Mouse (Mus musculus): Measurements from ENCODE around the gene Mettl7a3. TPM values are rescaled to one million over a fixed set of nuclear protein-coding genes. Genes with fewer than 3 reads are reported as not detected.
"Not testable (repeated sequence)": the region's sequence is repeated elsewhere in the genome, so short reads cannot be mapped to it uniquely, and the experiment has no call there.

The Mettl7a3 gene
- total RNA-seq (2022): under 1 TPM in 3 of 4 experiments, not detected in 1; 0.17 to 0.43 (median 0.22) TPM

DNA sequence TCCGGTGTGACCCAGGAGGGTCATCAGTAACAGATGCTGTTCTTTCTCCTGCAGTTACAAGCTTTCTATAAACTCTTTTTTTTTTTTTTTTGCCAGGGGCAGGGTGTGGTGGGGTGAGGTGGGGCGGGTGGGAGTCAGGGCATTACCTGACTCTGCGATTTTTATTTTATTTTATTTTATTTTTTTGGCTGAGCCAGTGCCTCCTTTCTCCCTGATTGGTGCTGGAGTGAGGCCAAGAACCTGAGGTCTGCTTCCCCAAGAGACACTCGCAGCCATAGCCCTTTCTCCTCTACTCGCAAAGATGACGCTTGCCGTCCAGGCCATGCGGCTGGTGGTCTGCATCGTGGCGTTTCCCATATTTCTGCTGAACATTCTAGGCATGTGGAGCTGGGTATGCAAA, at the start of gene Mettl7a3:
TSS of gene Mettl7a3 (plus strand) at position 301 of the 400 bp plus-strand sequence.
- no peak for DNase-seq (ENCODE audit: low spot score in 2 of 2)

DNA sequence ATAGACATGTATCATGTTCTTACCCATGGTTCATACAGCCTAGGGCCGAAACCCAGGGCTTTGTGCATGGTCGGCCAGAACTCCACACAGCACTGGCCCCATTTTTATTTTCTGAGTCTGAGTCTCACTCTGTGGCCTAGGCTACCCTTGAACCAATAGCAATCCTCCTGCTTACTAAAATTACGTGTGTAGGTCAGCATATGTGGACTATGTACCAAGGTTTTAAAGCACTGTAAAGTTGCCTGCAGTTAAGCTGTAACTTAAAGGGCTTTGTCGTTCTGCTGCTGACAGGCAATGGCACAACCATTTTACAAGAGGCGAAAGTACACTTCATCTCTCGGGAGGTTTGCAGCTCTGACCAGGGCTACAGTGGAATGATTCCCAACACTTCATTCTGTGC, 45.7 kb upstream of the Mettl7a3 start:
- DNase-seq (ENCODE audit: low spot score in 2 of 2): no peak

DNA sequence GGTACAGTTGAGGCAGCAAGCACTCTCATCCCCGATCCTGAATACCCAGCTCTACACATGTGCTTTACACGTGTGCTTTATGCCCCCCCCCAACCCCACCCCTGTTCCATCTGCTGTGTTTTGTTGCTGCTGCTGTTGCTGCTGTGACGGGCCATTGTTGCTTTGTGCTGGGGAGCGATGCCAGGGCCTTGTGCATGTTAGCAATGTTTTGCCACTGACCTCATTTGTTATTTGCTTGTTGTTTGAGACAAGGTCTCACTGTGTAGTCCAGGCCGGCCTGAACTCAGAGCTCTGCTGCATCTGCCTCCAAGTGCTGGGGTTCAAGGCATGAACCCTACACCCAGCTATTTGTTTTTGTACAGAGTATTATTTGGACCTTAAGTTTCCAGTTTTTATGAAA, 43.9 kb upstream of the Mettl7a3 start:
- no peak for DNase-seq (ENCODE audit: low spot score in 2 of 2)

DNA sequence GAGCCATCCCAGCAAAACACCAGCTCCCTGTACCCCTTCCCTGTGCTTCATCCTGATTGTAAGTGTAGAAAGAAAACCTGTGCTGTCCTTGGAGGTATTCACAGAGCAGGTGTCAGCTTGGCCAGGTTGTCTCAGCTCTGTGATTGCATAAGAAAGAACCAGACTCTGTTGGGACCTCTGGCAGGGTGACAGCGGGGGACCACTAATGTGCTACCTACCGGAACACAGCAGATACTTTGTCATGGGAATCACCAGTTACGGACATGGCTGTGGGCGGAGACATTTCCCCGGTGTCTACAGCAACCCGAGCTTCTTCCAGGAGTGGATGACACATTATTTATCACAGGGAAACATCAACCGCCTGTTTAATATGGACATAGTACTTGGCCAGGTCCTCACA, 42.4 kb upstream of the Mettl7a3 start:
- DNase-seq (ENCODE audit: low spot score in 2 of 2): no peak

DNA sequence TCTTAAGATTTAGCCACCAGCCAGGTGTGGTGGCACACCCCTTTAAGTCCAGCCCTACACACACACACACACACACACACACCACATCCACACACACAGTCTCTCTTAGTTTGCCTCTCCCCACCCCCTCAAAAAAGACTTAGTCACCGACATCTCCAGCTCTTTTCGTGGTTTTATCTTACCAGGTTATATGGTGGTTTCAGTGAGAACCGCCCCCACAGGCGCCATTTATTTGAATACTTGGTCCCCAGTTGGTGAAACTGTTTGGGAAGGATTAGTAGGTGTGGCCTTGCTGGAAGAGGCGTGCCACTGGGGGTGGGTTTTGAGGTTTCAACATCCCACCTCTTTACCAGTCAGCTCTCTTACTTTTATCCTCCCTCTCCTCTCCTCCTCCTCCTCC, 36.9 kb upstream of the Mettl7a3 start:
- DNase-seq (ENCODE audit: low spot score in 2 of 2): no peak

- no peak for DNase-seq (ENCODE audit: low spot score in 2 of 2)
Observed at GRCm38 (mm10) chr15:100300499-100300898, 34.2 kb upstream of the Mettl7a3 start.

- DNase-seq (ENCODE audit: low spot score in 2 of 2): no peak
Observed at GRCm38 (mm10) chr15:100301556-100301955, 33.2 kb upstream of the Mettl7a3 start.

DNA sequence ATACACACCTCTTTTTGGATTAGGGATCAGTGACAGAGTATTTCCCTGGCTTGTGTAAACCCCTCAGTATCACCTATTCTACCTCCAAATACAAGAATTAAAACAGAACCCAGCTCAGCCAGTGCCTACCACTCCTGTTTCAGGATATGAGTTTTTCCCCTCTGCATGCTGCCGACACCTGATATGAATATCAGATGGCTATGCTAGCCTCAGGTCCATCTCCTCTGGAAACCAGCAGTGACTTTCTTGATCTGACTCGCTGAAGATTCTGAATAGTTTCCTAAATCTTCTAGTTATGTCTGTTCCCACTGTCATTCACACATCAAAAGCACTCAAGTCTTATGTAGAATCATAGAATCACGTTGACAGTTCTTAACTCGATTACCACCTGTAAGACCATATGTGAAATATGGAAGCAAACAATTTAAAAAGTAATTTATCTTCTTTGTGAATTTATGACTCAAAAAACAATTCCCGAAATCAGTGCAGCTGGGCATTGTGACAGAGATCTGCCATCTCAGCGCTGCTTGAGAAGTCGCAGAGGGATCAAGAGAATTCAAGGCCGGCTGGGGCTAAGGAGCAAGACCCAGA, 31.2 kb upstream of the Mettl7a3 start:
- DNase-seq (ENCODE audit: low spot score in 2 of 2): no peak

DNA sequence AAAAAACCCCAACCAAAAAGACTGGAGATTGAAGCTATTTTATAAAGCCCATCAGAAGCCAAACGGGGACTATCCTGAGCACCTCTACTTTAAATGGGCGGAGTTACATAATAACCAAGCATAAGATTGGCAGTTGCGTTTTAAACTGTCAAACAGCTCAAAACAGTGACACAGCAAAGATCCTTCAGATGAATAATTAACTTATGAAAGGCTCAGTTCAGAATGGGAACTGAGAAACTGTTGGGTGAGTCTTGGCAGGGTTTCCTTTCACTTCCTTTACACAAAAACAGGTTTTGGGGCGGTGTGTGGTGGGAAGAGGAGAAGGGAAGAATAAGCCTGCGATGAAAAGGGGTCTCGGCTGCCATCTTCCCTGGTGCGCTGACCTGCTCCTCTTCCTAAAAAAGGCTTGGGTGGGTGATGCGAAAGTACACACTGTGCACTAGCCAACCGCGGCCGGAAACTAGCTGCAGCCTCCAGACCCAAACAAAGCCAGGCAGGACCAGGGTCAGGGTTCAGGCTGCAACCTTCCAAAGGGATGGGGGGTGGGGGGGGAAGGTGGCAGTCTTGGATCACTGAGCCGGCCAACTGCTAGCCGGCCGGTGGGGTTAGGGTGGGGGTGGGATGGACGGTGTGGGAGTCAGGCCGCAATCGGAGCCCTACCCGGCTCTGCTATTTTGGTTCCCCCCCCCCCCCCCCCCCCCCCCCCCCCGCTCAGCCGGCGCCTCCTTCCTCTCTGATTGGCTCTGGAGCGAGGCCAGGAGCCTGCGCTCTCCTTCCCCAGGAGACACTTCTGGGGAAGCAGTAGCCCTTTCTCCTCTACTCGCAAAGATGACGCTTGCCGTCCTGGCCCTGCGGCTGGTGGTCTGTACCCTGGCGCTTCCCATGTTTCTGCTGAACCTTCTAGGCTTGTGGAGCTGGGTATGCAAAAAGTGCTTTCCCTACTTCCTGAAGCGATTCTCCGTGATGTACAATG, 30.4 kb upstream of the Mettl7a3 start, which contains the start of gene Mettl7a1:
TSS of gene Mettl7a1 (plus strand) at position 122 of the 973 bp plus-strand sequence.
- DNase-seq (ENCODE audit: low spot score in 2 of 2): peak; percentile 71 to 84

- no peak for DNase-seq (ENCODE audit: low spot score in 2 of 2)
Observed at GRCm38 (mm10) chr15:100306201-100306600, 28.5 kb upstream of the Mettl7a3 start.

- not testable (repeated sequence) for DNase-seq (ENCODE audit: low spot score in 2 of 2)
Observed at GRCm38 (mm10) chr15:100307438-100308096, 27.2 kb upstream of the Mettl7a3 start.

- no peak for DNase-seq (ENCODE audit: low spot score in 2 of 2)
Observed at GRCm38 (mm10) chr15:100312346-100312745, 22.4 kb upstream of the Mettl7a3 start.

- DNase-seq (ENCODE audit: low spot score in 2 of 2): no peak
Observed at GRCm38 (mm10) chr15:100314448-100315145, 20.1 kb upstream of the Mettl7a3 start.

DNA sequence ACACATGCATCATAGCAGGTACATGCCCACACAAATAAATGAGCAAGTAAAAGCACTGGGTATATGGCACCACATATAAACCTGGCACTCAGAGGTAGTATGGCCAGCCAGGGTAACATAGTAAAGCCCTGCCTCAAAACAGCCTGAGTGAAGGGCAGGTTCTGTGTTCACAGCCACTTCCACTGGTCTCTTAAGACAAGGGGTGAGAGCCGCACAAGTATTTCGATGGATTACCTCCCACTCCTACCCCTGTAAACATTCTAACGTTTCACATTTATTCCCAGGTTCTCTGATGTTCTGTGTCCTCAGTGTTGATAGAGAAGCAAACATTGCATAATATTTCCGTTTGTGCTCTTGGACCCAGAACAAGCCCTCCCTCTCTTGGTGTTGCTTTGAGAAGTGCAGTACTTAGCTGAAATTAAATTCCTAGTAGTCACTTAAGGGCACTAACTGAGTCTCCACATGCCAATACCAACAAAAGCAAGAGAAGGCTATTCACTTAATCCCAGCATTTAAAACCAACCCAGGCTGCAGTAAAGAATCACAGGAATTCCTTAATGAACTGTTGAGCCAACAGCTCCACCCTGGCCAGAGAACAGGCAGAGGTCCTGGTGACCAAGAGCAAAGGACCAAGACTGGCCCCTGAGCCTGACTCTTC, 16.6 kb upstream of the Mettl7a3 start:
- DNase-seq (ENCODE audit: low spot score in 2 of 2): not testable (repeated sequence)

DNA sequence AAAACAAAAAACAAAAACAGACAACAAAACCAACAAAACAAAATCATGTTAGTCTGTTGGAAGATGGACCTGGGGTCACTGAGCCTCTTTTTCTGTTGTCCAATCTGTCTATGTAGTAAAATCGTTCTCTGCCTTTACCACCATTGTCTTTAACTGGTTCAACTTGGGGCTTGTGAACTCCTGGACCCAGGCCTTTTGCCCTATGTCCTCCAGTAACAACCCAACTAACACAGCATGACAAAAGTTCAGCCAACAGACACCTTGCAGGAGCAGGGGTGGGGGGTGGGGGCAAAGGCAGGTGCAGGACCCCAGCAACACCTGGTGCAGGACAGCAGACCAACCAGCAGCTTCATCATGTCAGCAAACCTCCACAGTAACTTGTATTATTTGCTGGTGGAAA, 14.8 kb upstream of the Mettl7a3 start:
- DNase-seq (ENCODE audit: low spot score in 2 of 2): no peak

- no peak for DNase-seq (ENCODE audit: low spot score in 2 of 2)
Observed at GRCm38 (mm10) chr15:100320295-100320905, 14.3 kb upstream of the Mettl7a3 start.

- peak in 1 of 2 experiments; percentile 51 for DNase-seq (ENCODE audit: low spot score in 2 of 2)
Observed at GRCm38 (mm10) chr15:100321134-100321533, 13.6 kb upstream of the Mettl7a3 start.

DNA sequence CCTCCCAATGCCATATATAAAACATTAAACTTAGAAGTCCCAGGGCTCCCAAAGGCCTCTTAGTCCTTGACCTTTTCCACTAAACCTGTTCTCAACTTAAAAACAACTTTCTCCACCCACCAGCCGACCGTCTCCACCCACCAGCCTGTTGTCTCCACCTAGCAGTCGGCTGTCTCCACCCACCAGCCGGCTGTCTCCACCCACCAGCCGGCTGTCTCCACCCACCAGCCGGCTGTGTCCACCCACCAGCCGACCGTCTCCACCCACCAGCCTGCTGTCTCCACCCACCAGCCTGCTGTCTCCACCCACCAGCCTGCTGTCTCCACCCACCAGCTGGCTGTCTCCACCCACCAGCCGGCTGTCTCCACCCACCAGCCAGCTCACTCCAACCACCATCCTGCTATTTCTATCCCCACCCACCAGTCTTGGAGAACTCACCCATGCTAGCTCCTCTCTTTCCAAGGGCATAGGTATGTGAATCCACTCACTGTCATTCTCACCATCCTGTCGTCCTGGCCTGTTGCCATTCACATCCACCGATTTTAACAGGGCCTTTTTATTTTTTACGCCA, 10.6 kb upstream of the Mettl7a3 start:
- no peak for DNase-seq (ENCODE audit: low spot score in 2 of 2)

- DNase-seq (ENCODE audit: low spot score in 2 of 2): no peak
Observed at GRCm38 (mm10) chr15:100325235-100325634, 9.5 kb upstream of the Mettl7a3 start.

GRCm38 (mm10) chr15:100328089-100328488, 6.6 kb upstream of the Mettl7a3 start:
- not testable (repeated sequence) for DNase-seq (ENCODE audit: low spot score in 2 of 2)

Measured in gastrocnemius, adult 8-10 months (tissue).